Mouse (Mus musculus): ENCODE results near the gene Spen.

DNA sequence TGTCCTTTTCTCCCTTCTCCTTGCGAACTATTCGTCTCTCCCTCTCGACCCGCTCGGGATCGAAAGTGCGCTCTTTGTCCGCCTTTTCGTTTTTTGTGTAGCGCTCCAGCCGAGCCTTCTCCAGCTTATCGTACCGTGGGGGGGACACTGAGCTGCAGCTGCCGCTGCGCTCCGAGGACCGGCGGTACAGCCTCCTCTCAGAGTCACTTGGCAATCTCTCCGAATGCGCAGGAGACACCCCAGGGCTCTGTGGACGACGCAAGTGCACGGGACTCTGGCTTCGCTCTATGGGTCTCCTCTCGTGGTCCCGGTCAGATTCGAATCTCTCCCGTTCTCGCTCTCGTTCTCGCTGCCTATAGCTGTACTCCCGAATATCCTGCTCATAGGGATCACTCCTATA is 59.6 kb downstream of the Spen start:
- no peak for TF ChIP-seq HCFC1 (IDR thresholded peaks at IDR 0.05; ENCODE audit: borderline replicate concordance, insufficient read depth, low read length)
- TF ChIP-seq MAFK (IDR thresholded peaks at IDR 0.05; ENCODE audit: insufficient read depth, low read depth, low read length), result no peak
- no peak for TF ChIP-seq CHD2 (IDR thresholded peaks at IDR 0.05; ENCODE audit: low read depth, low read length)
- TF ChIP-seq ZC3H11A (IDR thresholded peaks at IDR 0.05; ENCODE audit: borderline replicate concordance, low read depth, low read length), result no peak
- TF ChIP-seq ZNF384 (IDR thresholded peaks at IDR 0.05; ENCODE audit: low read depth, low read length), result no peak
